Mouse (Mus musculus): ENCODE measurements around the gene Rpl38. TPM values are rescaled to one million over a fixed set of nuclear protein-coding genes. Genes with fewer than 3 reads are reported as not detected.

Rpl38 gene
- polyA plus RNA-seq, 1 experiment from 2014 or later, result 824 TPM

DNA sequence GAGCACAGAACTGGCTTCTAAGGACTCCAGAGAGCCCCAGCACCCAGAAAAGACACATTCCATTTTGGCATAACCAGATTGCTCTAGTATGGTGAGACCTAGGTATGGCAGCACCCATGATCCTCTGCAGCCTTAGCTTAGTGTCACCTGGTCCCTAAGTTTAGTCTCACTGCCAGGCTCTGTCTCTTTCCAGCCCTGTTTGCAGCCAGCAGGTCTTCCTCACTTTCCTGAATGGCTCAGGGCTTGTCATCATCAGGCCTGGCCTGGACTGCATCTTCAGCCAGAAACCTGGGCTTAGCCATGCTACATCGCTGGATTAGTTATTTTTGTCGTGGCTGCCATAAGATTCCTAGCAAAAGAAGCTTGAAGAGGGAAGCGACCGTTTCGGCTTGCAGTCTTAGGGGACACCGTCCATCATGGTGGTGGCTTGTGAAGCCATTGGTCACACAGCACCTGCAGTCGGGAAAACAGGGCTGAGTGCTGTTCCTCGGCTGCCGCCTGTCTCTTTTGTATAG, 17.3 kb downstream of the Rpl38 start:
- no peak overlapping the region for H3K4me2 ChIP-seq (replicated peaks; ENCODE audit: low read depth, low read length)
- WGBS, result 77% methylated on average over 9 of the region's 9 CpGs
- no peak for ATAC-seq
- no peaks in the 10 kb centered on the region for H3K27me3 ChIP-seq (replicated peaks; ENCODE audit: insufficient read depth, low read length)
- H3K27ac ChIP-seq (ENCODE audit: low read length), result no peak overlapping the region
- no peak overlapping the region for H3K9ac ChIP-seq (replicated peaks; ENCODE audit: low read depth)
- H3K4me1 ChIP-seq (ENCODE audit: insufficient read depth, low read depth, low read length), result no peaks in the 10 kb centered on the region
- TF ChIP-seq EP300 (IDR thresholded peaks at IDR 0.05) (no peak), CTCF (IDR thresholded peaks at IDR 0.05) (no peak)
- H3K9me3 ChIP-seq (ENCODE audit: low read length), result no peaks in the 10 kb centered on the region
- DNase-seq (ENCODE audit: low spot score), result no peak
- H3K36me3 ChIP-seq (ENCODE audit: insufficient read depth, low read length), result no peaks in the 10 kb centered on the region
- H3K4me3 ChIP-seq (ENCODE audit: low read depth, low read length), result no peak overlapping the region

DNA sequence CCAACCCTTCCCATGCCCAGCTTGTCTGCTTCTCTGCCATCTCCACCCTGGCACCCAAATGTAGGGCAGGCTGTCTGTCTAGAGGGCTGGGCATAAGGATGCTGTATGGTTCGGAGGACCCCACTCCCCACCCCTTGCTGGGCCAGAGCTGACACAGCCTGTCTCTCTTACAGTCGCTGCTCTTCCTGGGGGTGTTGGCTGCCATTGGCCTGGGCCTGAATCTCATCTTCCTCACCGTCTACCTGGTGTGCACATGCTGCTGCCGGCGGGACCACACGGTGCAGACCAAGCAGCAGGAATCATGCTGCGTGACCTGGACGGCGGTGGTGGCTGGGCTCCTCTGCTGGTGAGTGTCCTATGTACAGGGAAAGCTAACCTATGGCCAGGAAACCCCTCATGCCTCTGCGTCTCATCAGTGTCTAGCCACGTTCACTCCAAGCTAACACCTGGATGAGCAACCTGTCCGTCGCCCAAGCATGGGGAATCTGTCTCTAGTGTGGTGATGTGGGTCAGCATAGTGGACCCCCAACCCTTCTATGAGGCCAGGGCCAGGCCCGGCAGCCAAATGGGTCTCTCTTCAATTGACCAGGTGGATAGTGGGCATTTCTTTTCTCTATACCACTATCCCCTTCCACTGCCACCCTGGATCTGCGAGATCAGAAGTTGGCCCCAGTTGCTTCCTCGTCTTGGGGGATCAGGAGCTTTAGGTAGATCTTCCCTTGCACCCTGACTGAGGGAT, 18.1 kb downstream of the Rpl38 start:
- Histone ChIP-seq H3K4me1 (ENCODE audit: insufficient read depth, low read depth, low read length) (no peaks in the 10 kb centered on the region), H3K27me3 (replicated peaks; ENCODE audit: insufficient read depth, low read length) (no peaks in the 10 kb centered on the region), H3K9ac (replicated peaks; ENCODE audit: low read depth) (no peak overlapping the region), H3K4me3 (ENCODE audit: low read depth, low read length) (no peak overlapping the region), H3K4me2 (replicated peaks; ENCODE audit: low read depth, low read length) (no peak overlapping the region), H3K36me3 (ENCODE audit: insufficient read depth, low read length) (no peaks in the 10 kb centered on the region), H3K9me3 (ENCODE audit: low read length) (no peaks in the 10 kb centered on the region), H3K27ac (ENCODE audit: low read length) (no peak overlapping the region)
- WGBS, result 90% methylated on average over 16 of the region's 16 CpGs
- TF ChIP-seq CTCF (IDR thresholded peaks at IDR 0.05) (no peak), EP300 (IDR thresholded peaks at IDR 0.05) (no peak)
- ATAC-seq (no peak), DNase-seq (ENCODE audit: low spot score) (no peak)

DNA sequence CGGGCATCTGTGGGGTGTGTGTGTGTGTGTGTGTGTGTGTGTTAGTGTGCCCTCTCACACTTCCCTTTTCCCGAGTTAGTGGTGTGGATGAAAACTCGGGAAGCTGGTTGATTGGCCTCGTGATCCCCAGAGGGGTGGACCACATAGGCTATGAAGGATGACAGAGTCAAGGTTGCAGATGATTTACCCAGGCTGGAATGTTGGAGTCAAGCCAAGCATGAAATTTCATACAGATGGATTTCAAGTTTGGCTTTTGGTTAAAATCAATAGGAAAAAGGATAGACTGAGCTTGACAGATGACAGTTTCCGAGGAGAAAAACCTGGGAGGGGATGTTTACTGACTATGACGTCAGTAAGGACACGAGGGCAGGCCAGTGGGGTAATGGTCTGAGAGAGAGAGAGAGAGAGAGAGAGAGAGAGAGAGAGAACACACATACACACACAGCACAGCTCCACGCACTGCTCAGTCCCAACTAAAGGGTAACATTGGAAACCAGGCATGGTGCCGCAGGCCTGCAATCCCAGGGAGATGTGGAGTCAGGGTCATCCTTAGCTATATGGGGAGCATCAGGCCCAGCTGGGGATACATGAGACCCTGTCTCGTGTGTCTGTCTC, 19.4 kb downstream of the Rpl38 start:
- H3K4me2 ChIP-seq (replicated peaks; ENCODE audit: low read depth, low read length), result no peak overlapping the region
- TF ChIP-seq CTCF (IDR thresholded peaks at IDR 0.05), result no peak
- no peak for TF ChIP-seq EP300 (IDR thresholded peaks at IDR 0.05)
- DNase-seq (ENCODE audit: low spot score) (no peak), ATAC-seq (peak; percentile 49)
- no peak overlapping the region for H3K9ac ChIP-seq (replicated peaks; ENCODE audit: low read depth)
- no peaks in the 10 kb centered on the region for H3K27me3 ChIP-seq (replicated peaks; ENCODE audit: insufficient read depth, low read length)
- no peaks in the 10 kb centered on the region for H3K9me3 ChIP-seq (ENCODE audit: low read length)
- H3K4me1 ChIP-seq (ENCODE audit: insufficient read depth, low read depth, low read length), result no peaks in the 10 kb centered on the region
- no peak overlapping the region for H3K4me3 ChIP-seq (ENCODE audit: low read depth, low read length)
- H3K36me3 ChIP-seq (ENCODE audit: insufficient read depth, low read length), result no peaks in the 10 kb centered on the region
- H3K27ac ChIP-seq (ENCODE audit: low read length), result no peak overlapping the region
- WGBS, result 25% methylated on average over 10 of the region's 10 CpGs

DNA sequence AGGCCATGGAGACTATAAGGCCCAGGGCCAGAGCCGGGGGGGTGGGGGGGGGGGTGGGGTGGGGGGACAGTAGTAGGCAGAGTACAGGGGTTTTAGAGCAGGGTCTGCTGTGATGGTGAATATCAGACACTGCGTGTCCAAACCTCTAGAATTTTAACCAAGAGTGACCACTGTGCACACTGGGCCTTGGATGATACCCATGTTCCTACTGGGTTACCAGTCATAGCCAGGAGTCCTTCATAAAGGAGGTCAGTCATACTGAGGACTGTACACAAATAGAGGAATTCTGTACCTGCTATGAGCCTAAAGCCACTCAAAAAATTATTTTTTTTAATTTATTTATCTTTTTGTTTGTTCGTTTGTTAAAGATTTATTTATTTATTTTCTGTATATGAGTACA, 20.4 kb downstream of the Rpl38 start:
- Histone ChIP-seq H3K36me3 (ENCODE audit: insufficient read depth, low read length) (no peaks in the 10 kb centered on the region), H3K4me2 (replicated peaks; ENCODE audit: low read depth, low read length) (no peak overlapping the region), H3K27ac (ENCODE audit: low read length) (no peak overlapping the region), H3K9ac (replicated peaks; ENCODE audit: low read depth) (no peak overlapping the region), H3K27me3 (replicated peaks; ENCODE audit: insufficient read depth, low read length) (no peaks in the 10 kb centered on the region), H3K9me3 (ENCODE audit: low read length) (no peaks in the 10 kb centered on the region), H3K4me1 (ENCODE audit: insufficient read depth, low read depth, low read length) (no peaks in the 10 kb centered on the region), H3K4me3 (ENCODE audit: low read depth, low read length) (no peak overlapping the region)
- TF ChIP-seq EP300 (IDR thresholded peaks at IDR 0.05) (no peak), CTCF (IDR thresholded peaks at IDR 0.05) (no peak)
- no peak for ATAC-seq
- 90% methylated on average over 2 of the region's 3 CpGs for WGBS
- DNase-seq (ENCODE audit: low spot score), result no peak

DNA sequence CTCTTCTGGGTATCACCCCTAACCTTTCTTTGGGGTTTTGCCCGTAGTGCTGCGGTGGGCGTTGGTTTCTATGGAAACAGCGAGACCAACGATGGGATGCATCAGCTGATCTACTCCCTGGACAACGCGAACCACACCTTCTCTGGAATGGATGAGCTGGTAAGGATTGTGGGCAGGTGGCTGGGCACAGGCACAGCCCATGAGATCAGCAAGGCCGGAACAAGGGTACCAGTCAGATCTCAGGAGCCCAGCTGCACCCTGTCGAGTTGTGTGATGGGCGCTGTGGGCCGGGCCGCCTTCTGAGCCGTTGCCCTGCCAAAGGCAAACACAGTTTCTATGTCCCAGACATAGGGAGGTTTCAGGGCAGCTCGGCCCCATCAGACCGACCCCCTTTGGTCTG, 21.9 kb downstream of the Rpl38 start:
- ATAC-seq (no peak), DNase-seq (ENCODE audit: low spot score) (no peak)
- H3K4me3 ChIP-seq (ENCODE audit: low read depth, low read length), result no peak overlapping the region
- no peak overlapping the region for H3K9ac ChIP-seq (replicated peaks; ENCODE audit: low read depth)
- WGBS, result 90% methylated on average over 15 of the region's 15 CpGs
- H3K4me1 ChIP-seq (ENCODE audit: insufficient read depth, low read depth, low read length), result no peaks in the 10 kb centered on the region
- H3K36me3 ChIP-seq (ENCODE audit: insufficient read depth, low read length), result no peaks in the 10 kb centered on the region
- H3K27me3 ChIP-seq (replicated peaks; ENCODE audit: insufficient read depth, low read length), result no peaks in the 10 kb centered on the region
- H3K9me3 ChIP-seq (ENCODE audit: low read length), result no peaks in the 10 kb centered on the region
- no peak overlapping the region for H3K4me2 ChIP-seq (replicated peaks; ENCODE audit: low read depth, low read length)
- H3K27ac ChIP-seq (ENCODE audit: low read length), result no peak overlapping the region
- TF ChIP-seq CTCF (IDR thresholded peaks at IDR 0.05) (no peak), EP300 (IDR thresholded peaks at IDR 0.05) (no peak)

DNA sequence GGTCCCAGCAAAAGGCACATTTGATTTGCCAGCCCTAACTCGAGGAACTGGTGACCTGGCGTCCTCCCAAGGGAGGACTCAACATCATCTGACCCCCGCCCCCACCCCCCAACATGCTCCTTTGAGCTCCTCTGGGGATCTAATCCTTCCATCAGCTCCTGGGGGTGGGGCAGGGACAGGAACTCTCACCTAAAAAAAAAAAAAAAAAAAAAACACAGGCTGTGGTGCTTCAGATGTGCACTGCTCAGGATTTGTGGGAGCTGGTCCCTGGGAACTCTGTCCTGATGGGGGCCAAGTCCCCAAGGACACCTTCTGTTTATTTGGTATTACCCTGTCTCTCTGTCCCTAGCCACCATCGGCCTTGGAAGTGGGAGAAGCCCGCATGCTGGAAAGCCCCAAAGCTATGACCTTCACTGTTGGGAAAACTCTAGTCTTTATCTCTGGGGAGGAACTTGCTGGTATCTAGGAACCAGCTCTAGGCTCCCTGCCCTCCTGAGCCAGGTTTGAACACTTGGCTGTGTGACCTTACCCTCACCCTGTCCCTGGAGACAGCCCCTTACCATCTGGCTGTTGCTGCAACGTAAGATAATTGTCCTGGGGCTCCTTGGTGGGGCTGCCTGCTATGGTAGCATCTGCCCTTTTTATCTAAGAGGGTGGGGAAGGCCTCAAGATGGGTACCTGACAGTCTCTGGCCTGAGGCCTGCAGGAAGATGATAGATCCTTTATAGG, 23.3 kb downstream of the Rpl38 start:
- Histone ChIP-seq H3K36me3 (ENCODE audit: insufficient read depth, low read length) (no peaks in the 10 kb centered on the region), H3K27me3 (replicated peaks; ENCODE audit: insufficient read depth, low read length) (no peaks in the 10 kb centered on the region), H3K4me1 (ENCODE audit: insufficient read depth, low read depth, low read length) (no peaks in the 10 kb centered on the region), H3K4me2 (replicated peaks; ENCODE audit: low read depth, low read length) (no peak overlapping the region), H3K4me3 (ENCODE audit: low read depth, low read length) (no peak overlapping the region), H3K9ac (replicated peaks; ENCODE audit: low read depth) (no peak overlapping the region), H3K9me3 (ENCODE audit: low read length) (no peaks in the 10 kb centered on the region), H3K27ac (ENCODE audit: low read length) (no peak overlapping the region)
- 57% methylated on average over 6 of the region's 6 CpGs for WGBS
- no peak for DNase-seq (ENCODE audit: low spot score)
- ATAC-seq, result no peak
- TF ChIP-seq CTCF (IDR thresholded peaks at IDR 0.05) (no peak), EP300 (IDR thresholded peaks at IDR 0.05) (no peak)
